Mouse (Mus musculus): ENCODE measurements around the gene Ctdnep1.

DNA sequence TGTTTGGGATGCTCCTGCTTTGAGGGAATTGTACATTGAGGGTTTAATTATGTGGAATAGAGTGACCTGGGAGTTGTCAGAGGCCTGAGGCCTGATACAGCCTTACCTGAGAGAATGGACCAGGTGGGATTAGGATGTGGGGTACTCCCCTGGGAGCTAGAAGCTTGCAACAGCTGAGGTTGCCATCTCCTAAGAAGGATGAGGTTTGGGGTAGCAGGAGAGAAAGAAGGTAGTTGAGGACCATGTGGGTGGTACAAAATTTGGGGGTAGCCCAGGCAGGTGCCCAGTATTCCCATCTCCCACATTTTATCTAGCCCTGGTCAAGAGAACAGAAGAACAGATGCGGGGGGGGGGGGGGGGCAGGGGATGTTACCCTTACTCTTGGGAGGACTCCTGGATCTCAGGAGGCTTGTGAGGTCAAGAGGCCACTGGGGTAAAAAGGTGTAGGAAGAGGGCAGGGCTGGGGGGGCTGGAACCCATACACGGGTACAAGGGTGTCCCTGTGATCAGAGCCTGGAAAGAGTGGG lies 38.6 kb downstream of the Ctdnep1 start:
- TF ChIP-seq CTCF (IDR thresholded peaks at IDR 0.05; ENCODE audit: borderline replicate concordance, insufficient read depth, low read length) (no peak), POLR2A (IDR thresholded peaks at IDR 0.05; ENCODE audit: low read depth, low read length) (no peak)
